Mouse (Mus musculus): ENCODE results near the gene Tns4. TPM values are rescaled to one million over a fixed set of nuclear protein-coding genes. Genes with fewer than 3 reads are reported as not detected.

The Tns4 gene
- total RNA-seq, 1 experiment from 2014 or later = not detected

GRCm38 (mm10) chr11:99073781-99074180 lies 15.3 kb downstream of the Tns4 start:
- ATAC-seq (replicated peaks in 1 of 2; ENCODE audit: insufficient read depth in 1 of 2, low FRiP score in 2 of 2, low TSS enrichment in 1 of 2, low read depth in 1 of 2, poor library complexity in 2 of 2, severe bottlenecking in 2 of 2) = no peak

- no peak for ATAC-seq (replicated peaks in 1 of 2; ENCODE audit: insufficient read depth in 1 of 2, low FRiP score in 2 of 2, low TSS enrichment in 1 of 2, low read depth in 1 of 2, poor library complexity in 2 of 2, severe bottlenecking in 2 of 2)
These were observed 17.2 kb downstream of the Tns4 start for GRCm38 (mm10) chr11:99071866-99072265.

GRCm38 (mm10) chr11:99068455-99068854 lies 20.7 kb downstream of the Tns4 start:
- ATAC-seq (replicated peaks in 1 of 2; ENCODE audit: insufficient read depth in 1 of 2, low FRiP score in 2 of 2, low TSS enrichment in 1 of 2, low read depth in 1 of 2, poor library complexity in 2 of 2, severe bottlenecking in 2 of 2) = peak; percentile 33 to 38; a peak in 1 of 4 replicates

GRCm38 (mm10) chr11:99067591-99067990 lies 21.5 kb downstream of the Tns4 start:
- ATAC-seq (replicated peaks in 1 of 2; ENCODE audit: insufficient read depth in 1 of 2, low FRiP score in 2 of 2, low TSS enrichment in 1 of 2, low read depth in 1 of 2, poor library complexity in 2 of 2, severe bottlenecking in 2 of 2) = no peak

- ATAC-seq (replicated peaks in 1 of 2; ENCODE audit: insufficient read depth in 1 of 2, low FRiP score in 2 of 2, low TSS enrichment in 1 of 2, low read depth in 1 of 2, poor library complexity in 2 of 2, severe bottlenecking in 2 of 2) = peak; percentile 71 to 83; a peak in 3 of 4 replicates
These were observed 23.1 kb downstream of the Tns4 start for GRCm38 (mm10) chr11:99065979-99066378.

- ATAC-seq (replicated peaks in 1 of 2; ENCODE audit: insufficient read depth in 1 of 2, low FRiP score in 2 of 2, low TSS enrichment in 1 of 2, low read depth in 1 of 2, poor library complexity in 2 of 2, severe bottlenecking in 2 of 2) = no peak
These were observed 23.8 kb downstream of the Tns4 start for GRCm38 (mm10) chr11:99065353-99065752.

GRCm38 (mm10) chr11:99063406-99064131 lies 25.5 kb downstream of the Tns4 start:
- no peak for ATAC-seq (replicated peaks in 1 of 2; ENCODE audit: insufficient read depth in 1 of 2, low FRiP score in 2 of 2, low TSS enrichment in 1 of 2, low read depth in 1 of 2, poor library complexity in 2 of 2, severe bottlenecking in 2 of 2)

- ATAC-seq (replicated peaks in 1 of 2; ENCODE audit: insufficient read depth in 1 of 2, low FRiP score in 2 of 2, low TSS enrichment in 1 of 2, low read depth in 1 of 2, poor library complexity in 2 of 2, severe bottlenecking in 2 of 2) = no peak
These were observed 26.4 kb downstream of the Tns4 start for GRCm38 (mm10) chr11:99062661-99063060.

- ATAC-seq (replicated peaks in 1 of 2; ENCODE audit: insufficient read depth in 1 of 2, low FRiP score in 2 of 2, low TSS enrichment in 1 of 2, low read depth in 1 of 2, poor library complexity in 2 of 2, severe bottlenecking in 2 of 2) = no peak
These were observed 28.7 kb downstream of the Tns4 start for GRCm38 (mm10) chr11:99060435-99060834.

- ATAC-seq (replicated peaks in 1 of 2; ENCODE audit: insufficient read depth in 1 of 2, low FRiP score in 2 of 2, low TSS enrichment in 1 of 2, low read depth in 1 of 2, poor library complexity in 2 of 2, severe bottlenecking in 2 of 2) = no peak
These were observed 33.3 kb downstream of the Tns4 start for GRCm38 (mm10) chr11:99055571-99056452.

GRCm38 (mm10) chr11:99055143-99055542 lies 34.0 kb downstream of the Tns4 start:
- ATAC-seq (replicated peaks in 1 of 2; ENCODE audit: insufficient read depth in 1 of 2, low FRiP score in 2 of 2, low TSS enrichment in 1 of 2, low read depth in 1 of 2, poor library complexity in 2 of 2, severe bottlenecking in 2 of 2) = no peak

- no peak for ATAC-seq (replicated peaks in 1 of 2; ENCODE audit: insufficient read depth in 1 of 2, low FRiP score in 2 of 2, low TSS enrichment in 1 of 2, low read depth in 1 of 2, poor library complexity in 2 of 2, severe bottlenecking in 2 of 2)
These were observed 41.5 kb downstream of the Tns4 start for GRCm38 (mm10) chr11:99047643-99048042.

GRCm38 (mm10) chr11:99047120-99047519 lies 42.0 kb downstream of the Tns4 start:
- ATAC-seq (replicated peaks in 1 of 2; ENCODE audit: insufficient read depth in 1 of 2, low FRiP score in 2 of 2, low TSS enrichment in 1 of 2, low read depth in 1 of 2, poor library complexity in 2 of 2, severe bottlenecking in 2 of 2) = no peak

GRCm38 (mm10) chr11:99045159-99045889 lies 43.8 kb downstream of the Tns4 start:
- no peak for ATAC-seq (replicated peaks in 1 of 2; ENCODE audit: insufficient read depth in 1 of 2, low FRiP score in 2 of 2, low TSS enrichment in 1 of 2, low read depth in 1 of 2, poor library complexity in 2 of 2, severe bottlenecking in 2 of 2)

GRCm38 (mm10) chr11:99044306-99044705 lies 44.8 kb downstream of the Tns4 start:
- no peak for ATAC-seq (replicated peaks in 1 of 2; ENCODE audit: insufficient read depth in 1 of 2, low FRiP score in 2 of 2, low TSS enrichment in 1 of 2, low read depth in 1 of 2, poor library complexity in 2 of 2, severe bottlenecking in 2 of 2)

GRCm38 (mm10) chr11:99043632-99044031 lies 45.5 kb downstream of the Tns4 start:
- no peak for ATAC-seq (replicated peaks in 1 of 2; ENCODE audit: insufficient read depth in 1 of 2, low FRiP score in 2 of 2, low TSS enrichment in 1 of 2, low read depth in 1 of 2, poor library complexity in 2 of 2, severe bottlenecking in 2 of 2)

- peak; percentile 15 to 34; a peak in 3 of 4 replicates for ATAC-seq (replicated peaks in 1 of 2; ENCODE audit: insufficient read depth in 1 of 2, low FRiP score in 2 of 2, low TSS enrichment in 1 of 2, low read depth in 1 of 2, poor library complexity in 2 of 2, severe bottlenecking in 2 of 2)
These were observed 46.2 kb downstream of the Tns4 start for GRCm38 (mm10) chr11:99042834-99043431.
